Mouse (Mus musculus): ENCODE data around the gene Rasgef1b. TPM values are rescaled to one million over a fixed set of nuclear protein-coding genes. Genes with fewer than 3 reads are reported as not detected.
A peak's percentile ranks its signal among the peaks of the same experiment; 100 is the strongest.

Gene Rasgef1b
- polyA plus RNA-seq, 1 experiment from 2014 or later, result 8.8 TPM

- WGBS, result 48% methylated on average over 10 of the region's 10 CpGs
- Histone ChIP-seq H3K9me3 (ENCODE audit: control insufficient read depth, low read length) (no peaks in the 10 kb centered on the region), H3K4me1 (ENCODE audit: control insufficient read depth, insufficient read depth, low read length) (peaks cover 20% of the 10 kb centered on the region), H3K9ac (ENCODE audit: low read depth, low read length) (no peak overlapping the region), H3K27ac (ENCODE audit: low read depth, low read length) (no peak overlapping the region), H3K36me3 (ENCODE audit: control insufficient read depth, insufficient read depth, low read length) (no peaks in the 10 kb centered on the region), H3K27me3 (ENCODE audit: control insufficient read depth, insufficient read depth, low read length) (peaks cover under 1% of the 10 kb centered on the region), H3K4me2 (replicated peaks; ENCODE audit: low read depth, low read length) (no peak overlapping the region), H3K4me3 (ENCODE audit: low read length) (no peak overlapping the region)
- ATAC-seq (ENCODE audit: low FRiP score, low TSS enrichment), result no peak
Observed at GRCm38 (mm10) chr5:99602244-99603023, 126.4 kb downstream of the Rasgef1b start.

- H3K27me3 ChIP-seq (ENCODE audit: control insufficient read depth, insufficient read depth, low read length), result no peaks in the 10 kb centered on the region; the same call in 1 of the 2 replicates
- H3K9ac ChIP-seq (ENCODE audit: low read depth, low read length), result no peak overlapping the region
- no peak overlapping the region for H3K4me2 ChIP-seq (replicated peaks; ENCODE audit: low read depth, low read length)
- ATAC-seq (ENCODE audit: low FRiP score, low TSS enrichment), result no peak
- no peak overlapping the region for H3K4me3 ChIP-seq (ENCODE audit: low read length)
- H3K4me1 ChIP-seq (ENCODE audit: control insufficient read depth, insufficient read depth, low read length), result peaks cover 20% of the 10 kb centered on the region
- WGBS, result 55% methylated on average over 11 of the region's 11 CpGs
- no peak overlapping the region for H3K27ac ChIP-seq (ENCODE audit: low read depth, low read length)
- no peaks in the 10 kb centered on the region for H3K36me3 ChIP-seq (ENCODE audit: control insufficient read depth, insufficient read depth, low read length)
- no peaks in the 10 kb centered on the region for H3K9me3 ChIP-seq (ENCODE audit: control insufficient read depth, low read length)
Observed at GRCm38 (mm10) chr5:99599376-99599775, 129.5 kb downstream of the Rasgef1b start.

GRCm38 (mm10) chr5:99598470-99599110 is 130.3 kb downstream of the Rasgef1b start:
- WGBS, result 33% methylated on average over 10 of the region's 10 CpGs
- H3K4me3 ChIP-seq (ENCODE audit: low read length), result no peak overlapping the region
- H3K36me3 ChIP-seq (ENCODE audit: control insufficient read depth, insufficient read depth, low read length), result no peaks in the 10 kb centered on the region
- peak; percentile 86 for ATAC-seq (ENCODE audit: low FRiP score, low TSS enrichment)
- H3K4me2 ChIP-seq (replicated peaks; ENCODE audit: low read depth, low read length), result no peak overlapping the region; the same call in 1 of the 2 replicates
- H3K9ac ChIP-seq (ENCODE audit: low read depth, low read length), result no peak overlapping the region
- 0 out of 2 replicates have a peak, but pooled peaks cover 4% of the 10 kb centered on the region for H3K9me3 ChIP-seq (ENCODE audit: control insufficient read depth, low read length)
- peaks cover 20% of the 10 kb centered on the region for H3K4me1 ChIP-seq (ENCODE audit: control insufficient read depth, insufficient read depth, low read length)
- no peak overlapping the region for H3K27ac ChIP-seq (ENCODE audit: low read depth, low read length)
- no peaks in the 10 kb centered on the region; the same call in 1 of the 2 replicates for H3K27me3 ChIP-seq (ENCODE audit: control insufficient read depth, insufficient read depth, low read length)

GRCm38 (mm10) chr5:99597701-99598100 is 131.2 kb downstream of the Rasgef1b start:
- H3K4me2 ChIP-seq (replicated peaks; ENCODE audit: low read depth, low read length), result no peak overlapping the region
- H3K4me1 ChIP-seq (ENCODE audit: control insufficient read depth, insufficient read depth, low read length), result peaks cover 15% of the 10 kb centered on the region
- no peak overlapping the region for H3K27ac ChIP-seq (ENCODE audit: low read depth, low read length)
- peak; percentile 48; the same call in 1 of the 2 replicates for ATAC-seq (ENCODE audit: low FRiP score, low TSS enrichment)
- WGBS, result 40% methylated on average over 7 of the region's 7 CpGs
- no peak overlapping the region for H3K9ac ChIP-seq (ENCODE audit: low read depth, low read length)
- 0 out of 2 replicates have a peak, but pooled peaks cover 4% of the 10 kb centered on the region for H3K9me3 ChIP-seq (ENCODE audit: control insufficient read depth, low read length)
- H3K36me3 ChIP-seq (ENCODE audit: control insufficient read depth, insufficient read depth, low read length), result no peaks in the 10 kb centered on the region
- H3K4me3 ChIP-seq (ENCODE audit: low read length), result no peak overlapping the region
- no peaks in the 10 kb centered on the region; the same call in 1 of the 2 replicates for H3K27me3 ChIP-seq (ENCODE audit: control insufficient read depth, insufficient read depth, low read length)

- no peak overlapping the region for H3K4me3 ChIP-seq (ENCODE audit: low read length)
- H3K9me3 ChIP-seq (ENCODE audit: control insufficient read depth, low read length), result 0 out of 2 replicates have a peak, but pooled peaks cover 4% of the 10 kb centered on the region
- no peak for ATAC-seq (ENCODE audit: low FRiP score, low TSS enrichment)
- H3K9ac ChIP-seq (ENCODE audit: low read depth, low read length), result no peak overlapping the region
- H3K27ac ChIP-seq (ENCODE audit: low read depth, low read length), result no peak overlapping the region
- 30% methylated on average over 6 of the region's 6 CpGs for WGBS
- no peak overlapping the region for H3K4me2 ChIP-seq (replicated peaks; ENCODE audit: low read depth, low read length)
- H3K27me3 ChIP-seq (ENCODE audit: control insufficient read depth, insufficient read depth, low read length), result 0 out of 2 replicates have a peak, but pooled peaks cover 3% of the 10 kb centered on the region
- no peaks in the 10 kb centered on the region for H3K4me1 ChIP-seq (ENCODE audit: control insufficient read depth, insufficient read depth, low read length)
- no peaks in the 10 kb centered on the region for H3K36me3 ChIP-seq (ENCODE audit: control insufficient read depth, insufficient read depth, low read length)
Observed at GRCm38 (mm10) chr5:99591348-99591747, 137.5 kb downstream of the Rasgef1b start.

GRCm38 (mm10) chr5:99590539-99590938 is 138.3 kb downstream of the Rasgef1b start:
- 86% methylated on average over 4 of the region's 4 CpGs for WGBS
- H3K4me3 ChIP-seq (ENCODE audit: low read length), result no peak overlapping the region
- 0 out of 2 replicates have a peak, but pooled peaks cover 3% of the 10 kb centered on the region for H3K27me3 ChIP-seq (ENCODE audit: control insufficient read depth, insufficient read depth, low read length)
- H3K36me3 ChIP-seq (ENCODE audit: control insufficient read depth, insufficient read depth, low read length), result no peaks in the 10 kb centered on the region
- H3K4me2 ChIP-seq (replicated peaks; ENCODE audit: low read depth, low read length), result no peak overlapping the region
- ATAC-seq (ENCODE audit: low FRiP score, low TSS enrichment), result no peak
- H3K9ac ChIP-seq (ENCODE audit: low read depth, low read length), result no peak overlapping the region
- H3K9me3 ChIP-seq (ENCODE audit: control insufficient read depth, low read length), result 0 out of 2 replicates have a peak, but pooled peaks cover 4% of the 10 kb centered on the region
- no peaks in the 10 kb centered on the region for H3K4me1 ChIP-seq (ENCODE audit: control insufficient read depth, insufficient read depth, low read length)
- H3K27ac ChIP-seq (ENCODE audit: low read depth, low read length), result no peak overlapping the region

GRCm38 (mm10) chr5:99587994-99588393 is 140.9 kb downstream of the Rasgef1b start:
- Histone ChIP-seq H3K4me3 (ENCODE audit: low read length) (no peak overlapping the region), H3K36me3 (ENCODE audit: control insufficient read depth, insufficient read depth, low read length) (no peaks in the 10 kb centered on the region), H3K9ac (ENCODE audit: low read depth, low read length) (no peak overlapping the region), H3K9me3 (ENCODE audit: control insufficient read depth, low read length) (no peaks in the 10 kb centered on the region), H3K4me2 (replicated peaks; ENCODE audit: low read depth, low read length) (no peak overlapping the region), H3K27me3 (ENCODE audit: control insufficient read depth, insufficient read depth, low read length) (0 out of 2 replicates have a peak, but pooled peaks cover 3% of the 10 kb centered on the region), H3K4me1 (ENCODE audit: control insufficient read depth, insufficient read depth, low read length) (no peaks in the 10 kb centered on the region), H3K27ac (ENCODE audit: low read depth, low read length) (no peak overlapping the region)
- WGBS, result 91% methylated on average over 5 of the region's 5 CpGs
- ATAC-seq (ENCODE audit: low FRiP score, low TSS enrichment), result no peak

GRCm38 (mm10) chr5:99587589-99587988 is 141.3 kb downstream of the Rasgef1b start:
- Histone ChIP-seq H3K4me1 (ENCODE audit: control insufficient read depth, insufficient read depth, low read length) (no peaks in the 10 kb centered on the region), H3K9me3 (ENCODE audit: control insufficient read depth, low read length) (no peaks in the 10 kb centered on the region), H3K27ac (ENCODE audit: low read depth, low read length) (no peak overlapping the region), H3K36me3 (ENCODE audit: control insufficient read depth, insufficient read depth, low read length) (no peaks in the 10 kb centered on the region), H3K27me3 (ENCODE audit: control insufficient read depth, insufficient read depth, low read length) (0 out of 2 replicates have a peak, but pooled peaks cover 3% of the 10 kb centered on the region), H3K4me2 (replicated peaks; ENCODE audit: low read depth, low read length) (no peak overlapping the region), H3K9ac (ENCODE audit: low read depth, low read length) (no peak overlapping the region), H3K4me3 (ENCODE audit: low read length) (no peak overlapping the region)
- WGBS, result 59% methylated on average over 4 of the region's 4 CpGs
- no peak for ATAC-seq (ENCODE audit: low FRiP score, low TSS enrichment)

- Histone ChIP-seq H3K27ac (ENCODE audit: low read depth, low read length) (no peak overlapping the region), H3K4me2 (replicated peaks; ENCODE audit: low read depth, low read length) (no peak overlapping the region), H3K9ac (ENCODE audit: low read depth, low read length) (no peak overlapping the region), H3K4me3 (ENCODE audit: low read length) (no peak overlapping the region), H3K4me1 (ENCODE audit: control insufficient read depth, insufficient read depth, low read length) (no peaks in the 10 kb centered on the region), H3K36me3 (ENCODE audit: control insufficient read depth, insufficient read depth, low read length) (no peaks in the 10 kb centered on the region), H3K9me3 (ENCODE audit: control insufficient read depth, low read length) (no peaks in the 10 kb centered on the region), H3K27me3 (ENCODE audit: control insufficient read depth, insufficient read depth, low read length) (0 out of 2 replicates have a peak, but pooled peaks cover 3% of the 10 kb centered on the region)
- WGBS, result 84% methylated on average over 6 of the region's 6 CpGs
- ATAC-seq (ENCODE audit: low FRiP score, low TSS enrichment), result 0 out of 2 replicates have a peak, but pooled peaks have one; percentile 20
Observed at GRCm38 (mm10) chr5:99586287-99586686, 142.6 kb downstream of the Rasgef1b start.

Data from kidney, embryonic 14.5 days (tissue).